Mouse (Mus musculus): ENCODE results near the gene Map3k5. TPM values are rescaled to one million over a fixed set of nuclear protein-coding genes. Genes with fewer than 3 reads are reported as not detected.

Map3k5 gene
- polyA plus RNA-seq, 1 experiment, result 4.0 TPM

- TF ChIP-seq POLR2A (IDR thresholded peaks at IDR 0.05; ENCODE audit: low read depth, low read length) (no peak), CTCF (IDR thresholded peaks at IDR 0.05; ENCODE audit: extremely low read depth, insufficient read depth, insufficient read length, insufficient replicate concordance) (peak; percentile 40; the same call in 1 of the 2 replicates)
- DNase-seq (ENCODE audit: low read depth in 1 of 2, low spot score in 2 of 2), result peak in 1 of 2 experiments; percentile 39
- H3K4me3 ChIP-seq (ENCODE audit: extremely low read depth, insufficient read depth, insufficient read length), result peak overlapping the region; percentile 48; the same call in 1 of the 2 replicates
- WGBS, result 1% methylated on average over 55 of the region's 58 CpGs
- H3K36me3 ChIP-seq (ENCODE audit: control insufficient read depth, insufficient read depth, low read length), result peaks cover under 1% of the 10 kb centered on the region; the same call in 1 of the 2 replicates
- H3K4me1 ChIP-seq (ENCODE audit: control insufficient read depth, insufficient read depth, insufficient read length), result no peaks in the 10 kb centered on the region; the same call in none of the 2 replicates
- H3K27me3 ChIP-seq (ENCODE audit: control insufficient read depth, insufficient read depth, low read length), result peaks cover 19% of the 10 kb centered on the region
- no peak overlapping the region for H3K27ac ChIP-seq (ENCODE audit: insufficient read depth, low read length)
Measured at GRCm38 (mm10) chr10:20148773-20149120, 214.5 kb downstream of the Map3k5 start.

DNA sequence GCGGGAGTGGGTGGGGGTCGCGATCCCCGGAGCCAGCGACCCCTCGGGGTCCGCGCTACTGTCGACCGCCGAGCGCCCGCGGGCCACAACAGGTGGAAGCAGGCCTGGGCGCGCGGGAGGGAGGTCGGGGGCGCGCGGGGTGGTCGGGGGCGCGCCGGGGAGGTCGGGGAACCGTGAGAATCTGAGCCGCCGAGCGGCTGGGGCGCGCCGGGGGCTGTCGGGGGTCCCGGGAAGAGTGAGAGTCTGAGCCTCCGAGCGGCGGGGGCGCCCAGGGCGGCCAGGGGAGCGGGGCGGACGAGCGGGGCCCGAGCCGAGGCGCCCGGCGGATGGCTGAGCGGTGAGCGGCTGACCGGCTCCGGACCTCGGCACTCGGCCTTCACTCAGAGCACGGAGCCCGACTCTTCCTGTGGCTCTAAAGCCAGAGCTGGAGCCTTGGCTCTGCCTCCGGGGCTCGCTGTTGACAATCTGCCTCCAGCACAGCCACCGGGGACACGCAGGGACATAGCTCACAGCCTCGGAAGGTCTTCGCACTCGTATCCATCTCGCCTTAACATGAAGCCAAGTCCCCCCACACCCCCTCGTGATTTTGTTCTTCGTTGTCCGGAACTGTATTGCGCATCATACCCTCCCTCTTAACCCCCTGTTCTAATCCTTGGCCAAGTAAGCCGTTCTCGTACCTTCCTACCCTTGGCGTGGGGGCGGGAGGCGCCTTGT is 215.0 kb downstream of the Map3k5 start:
- under 1% methylated on average over 59 of the region's 74 CpGs for WGBS
- H3K4me3 ChIP-seq (ENCODE audit: extremely low read depth, insufficient read depth, insufficient read length), result peak overlapping the region; percentile 48
- 0 out of 2 replicates have a peak, but pooled peaks have one; percentile 2 for TF ChIP-seq CTCF (IDR thresholded peaks at IDR 0.05; ENCODE audit: extremely low read depth, insufficient read depth, insufficient read length, insufficient replicate concordance)
- TF ChIP-seq POLR2A (IDR thresholded peaks at IDR 0.05; ENCODE audit: low read depth, low read length), result no peak
- no peaks in the 10 kb centered on the region; the same call in none of the 2 replicates for H3K4me1 ChIP-seq (ENCODE audit: control insufficient read depth, insufficient read depth, insufficient read length)
- DNase-seq (ENCODE audit: low read depth in 1 of 2, low spot score in 2 of 2), result no peak
- H3K36me3 ChIP-seq (ENCODE audit: control insufficient read depth, insufficient read depth, low read length), result no peaks in the 10 kb centered on the region
- H3K27ac ChIP-seq (ENCODE audit: insufficient read depth, low read length), result no peak overlapping the region
- peaks cover 19% of the 10 kb centered on the region for H3K27me3 ChIP-seq (ENCODE audit: control insufficient read depth, insufficient read depth, low read length)

DNA sequence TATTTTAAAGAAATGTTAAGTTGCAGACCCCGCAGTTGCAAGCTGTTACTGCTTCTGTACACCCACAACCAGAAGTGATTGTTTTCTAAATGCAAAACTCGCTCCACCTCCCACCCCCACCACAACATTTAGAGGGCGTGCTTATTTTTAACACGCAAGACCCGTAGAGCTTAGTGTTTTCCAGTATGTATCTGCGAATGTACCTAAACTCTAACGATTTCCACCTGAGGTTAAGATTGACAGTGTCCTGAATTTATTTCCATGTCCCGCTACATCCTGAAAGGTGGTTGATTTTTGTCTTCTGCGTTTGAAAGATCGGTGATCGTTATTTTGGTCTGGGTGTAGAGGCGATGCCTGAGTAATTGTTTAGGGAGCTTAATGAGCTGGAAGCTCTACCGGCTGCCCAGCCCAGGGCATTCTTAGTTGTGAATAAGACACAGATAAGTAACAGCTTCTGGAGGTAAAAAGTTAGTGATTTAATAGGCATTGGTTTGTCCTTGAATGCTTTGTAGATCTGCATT is 215.6 kb downstream of the Map3k5 start:
- peak overlapping the region; percentile 48; the same call in 1 of the 2 replicates for H3K4me3 ChIP-seq (ENCODE audit: extremely low read depth, insufficient read depth, insufficient read length)
- no peak for TF ChIP-seq CTCF (IDR thresholded peaks at IDR 0.05; ENCODE audit: extremely low read depth, insufficient read depth, insufficient read length, insufficient replicate concordance)
- TF ChIP-seq POLR2A (IDR thresholded peaks at IDR 0.05; ENCODE audit: low read depth, low read length), result no peak
- no peaks in the 10 kb centered on the region; the same call in none of the 2 replicates for H3K4me1 ChIP-seq (ENCODE audit: control insufficient read depth, insufficient read depth, insufficient read length)
- no peaks in the 10 kb centered on the region for H3K36me3 ChIP-seq (ENCODE audit: control insufficient read depth, insufficient read depth, low read length)
- WGBS, result 5% methylated on average over 13 of the region's 13 CpGs
- no peak overlapping the region for H3K27ac ChIP-seq (ENCODE audit: insufficient read depth, low read length)
- peaks cover 19% of the 10 kb centered on the region for H3K27me3 ChIP-seq (ENCODE audit: control insufficient read depth, insufficient read depth, low read length)
- DNase-seq (ENCODE audit: low read depth in 1 of 2, low spot score in 2 of 2), result no peak

GRCm38 (mm10) chr10:20152131-20152530 is 217.9 kb downstream of the Map3k5 start:
- H3K36me3 ChIP-seq (ENCODE audit: control insufficient read depth, insufficient read depth, low read length), result no peaks in the 10 kb centered on the region
- no peak for TF ChIP-seq POLR2A (IDR thresholded peaks at IDR 0.05; ENCODE audit: low read depth, low read length)
- TF ChIP-seq CTCF (IDR thresholded peaks at IDR 0.05; ENCODE audit: extremely low read depth, insufficient read depth, insufficient read length, insufficient replicate concordance), result no peak
- H3K27me3 ChIP-seq (ENCODE audit: control insufficient read depth, insufficient read depth, low read length), result peaks cover 19% of the 10 kb centered on the region
- H3K4me1 ChIP-seq (ENCODE audit: control insufficient read depth, insufficient read depth, insufficient read length), result no peaks in the 10 kb centered on the region; the same call in none of the 2 replicates
- no peak overlapping the region for H3K4me3 ChIP-seq (ENCODE audit: extremely low read depth, insufficient read depth, insufficient read length)
- no peak for DNase-seq (ENCODE audit: low read depth in 1 of 2, low spot score in 2 of 2)
- 91% methylated on average over 1 of the region's 1 CpGs for WGBS
- no peak overlapping the region for H3K27ac ChIP-seq (ENCODE audit: insufficient read depth, low read length)

DNA sequence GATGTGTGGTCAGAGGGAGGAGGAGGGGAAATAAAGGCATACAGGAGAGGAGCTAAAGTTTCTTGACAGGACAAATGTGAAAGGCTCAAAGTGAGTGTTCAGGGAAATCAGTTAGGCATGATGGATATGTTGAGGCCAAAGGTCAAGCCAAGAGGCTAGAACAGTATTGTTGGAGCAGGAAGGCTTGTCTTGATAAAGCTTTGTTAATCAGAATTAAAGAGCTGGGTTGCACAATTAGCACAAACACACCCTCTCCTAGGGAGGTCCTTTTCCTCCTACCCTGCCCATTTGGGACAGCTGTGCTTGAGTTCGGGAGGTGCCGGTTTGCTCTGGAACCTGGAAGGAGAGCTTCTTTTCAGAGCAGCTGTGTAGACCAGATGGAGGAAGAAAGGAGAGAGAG is 219.2 kb downstream of the Map3k5 start:
- no peak overlapping the region for H3K27ac ChIP-seq (ENCODE audit: insufficient read depth, low read length)
- no peaks in the 10 kb centered on the region for H3K36me3 ChIP-seq (ENCODE audit: control insufficient read depth, insufficient read depth, low read length)
- H3K27me3 ChIP-seq (ENCODE audit: control insufficient read depth, insufficient read depth, low read length), result peaks cover 17% of the 10 kb centered on the region
- 85% methylated on average over 2 of the region's 2 CpGs for WGBS
- DNase-seq (ENCODE audit: low read depth in 1 of 2, low spot score in 2 of 2), result no peak
- H3K4me3 ChIP-seq (ENCODE audit: extremely low read depth, insufficient read depth, insufficient read length), result no peak overlapping the region
- TF ChIP-seq CTCF (IDR thresholded peaks at IDR 0.05; ENCODE audit: extremely low read depth, insufficient read depth, insufficient read length, insufficient replicate concordance) (no peak), POLR2A (IDR thresholded peaks at IDR 0.05; ENCODE audit: low read depth, low read length) (no peak)
- H3K4me1 ChIP-seq (ENCODE audit: control insufficient read depth, insufficient read depth, insufficient read length), result no peaks in the 10 kb centered on the region; the same call in none of the 2 replicates

DNA sequence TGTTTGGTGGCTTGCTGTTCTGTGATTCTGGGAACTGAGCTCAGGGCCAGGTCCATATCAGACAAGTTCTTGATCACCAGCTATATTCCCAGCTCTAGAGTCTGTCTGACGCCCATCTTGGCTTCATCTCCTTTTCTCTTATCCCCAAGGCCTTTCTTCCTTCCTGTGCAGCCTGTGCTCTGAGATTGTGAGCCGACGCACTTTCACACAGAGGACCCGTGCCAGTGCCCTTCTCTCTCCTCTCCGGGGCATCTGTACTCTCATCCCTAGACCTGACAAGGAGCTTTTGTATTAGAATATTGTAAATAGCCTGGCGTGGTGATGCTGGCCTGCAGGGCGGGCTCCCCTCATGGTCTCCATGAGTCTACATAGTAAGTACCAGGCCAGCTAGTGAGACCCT is 221.1 kb downstream of the Map3k5 start:
- 53% methylated on average over 7 of the region's 7 CpGs for WGBS
- no peak for DNase-seq (ENCODE audit: low read depth in 1 of 2, low spot score in 2 of 2)
- Histone ChIP-seq H3K27me3 (ENCODE audit: control insufficient read depth, insufficient read depth, low read length) (peaks cover 4% of the 10 kb centered on the region; the same call in 1 of the 2 replicates), H3K4me3 (ENCODE audit: extremely low read depth, insufficient read depth, insufficient read length) (no peak overlapping the region), H3K27ac (ENCODE audit: insufficient read depth, low read length) (no peak overlapping the region), H3K36me3 (ENCODE audit: control insufficient read depth, insufficient read depth, low read length) (no peaks in the 10 kb centered on the region), H3K4me1 (ENCODE audit: control insufficient read depth, insufficient read depth, insufficient read length) (no peaks in the 10 kb centered on the region)
- TF ChIP-seq CTCF (IDR thresholded peaks at IDR 0.05; ENCODE audit: extremely low read depth, insufficient read depth, insufficient read length, insufficient replicate concordance) (no peak), POLR2A (IDR thresholded peaks at IDR 0.05; ENCODE audit: low read depth, low read length) (no peak)

All from spleen, adult 2 months (tissue).